Mouse (Mus musculus) MEL-GATA-1-ER (cell line): ENCODE data around the gene Polr3gl.

ENCODE experiments used
- DNase-seq: peaks from one replicate; pipeline ENCODE4 v3.0.0-alpha.2; 2012; ENCODE audit warnings: low read depth; ENCODE audit errors: extremely low read depth

Gene Polr3gl

DNA sequence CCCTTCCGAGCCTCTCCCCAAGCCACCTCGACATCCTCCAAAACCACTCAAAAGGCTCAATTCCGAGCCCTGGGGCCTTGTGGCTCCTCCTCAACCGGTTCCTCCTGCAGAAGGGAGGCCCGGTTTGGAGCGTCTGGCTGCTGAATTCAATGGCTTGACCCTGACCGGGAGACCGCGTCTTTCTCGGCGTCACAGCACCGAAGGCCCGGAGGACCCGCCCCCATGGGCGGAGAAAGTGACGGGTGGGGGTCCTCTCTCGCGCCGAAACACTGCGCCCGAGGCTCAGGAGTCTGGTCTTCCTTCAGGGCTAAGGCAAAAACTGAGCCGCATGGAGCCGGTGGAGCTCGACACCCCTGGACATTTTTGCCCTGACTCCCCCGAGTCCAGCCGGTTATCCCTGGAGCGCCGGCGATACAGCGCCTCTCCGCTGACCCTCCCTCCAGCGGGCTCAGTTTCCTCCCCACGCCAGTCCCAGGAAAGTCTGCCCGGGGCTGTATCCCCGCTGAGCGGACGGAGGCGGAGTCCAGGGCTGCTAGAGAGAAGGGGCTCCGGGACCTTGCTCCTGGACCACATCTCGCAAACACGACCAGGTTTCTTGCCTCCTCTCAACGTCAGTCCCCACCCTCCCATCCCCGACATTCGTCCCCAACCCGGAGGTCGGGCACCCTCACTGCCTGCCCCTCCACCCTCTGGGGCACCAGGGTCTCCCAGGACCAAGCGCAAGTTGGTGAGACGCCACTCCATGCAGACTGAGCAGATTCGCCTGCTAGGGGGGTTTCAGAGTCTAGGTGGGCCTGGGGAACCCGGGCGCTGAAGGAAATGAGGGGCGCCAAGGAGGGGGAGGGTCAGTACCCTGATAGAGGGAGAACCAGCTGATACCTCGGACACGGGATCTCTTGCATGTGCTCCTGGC, 4.4 kb upstream of the Polr3gl start:
- no peak for DNase-seq

DNA sequence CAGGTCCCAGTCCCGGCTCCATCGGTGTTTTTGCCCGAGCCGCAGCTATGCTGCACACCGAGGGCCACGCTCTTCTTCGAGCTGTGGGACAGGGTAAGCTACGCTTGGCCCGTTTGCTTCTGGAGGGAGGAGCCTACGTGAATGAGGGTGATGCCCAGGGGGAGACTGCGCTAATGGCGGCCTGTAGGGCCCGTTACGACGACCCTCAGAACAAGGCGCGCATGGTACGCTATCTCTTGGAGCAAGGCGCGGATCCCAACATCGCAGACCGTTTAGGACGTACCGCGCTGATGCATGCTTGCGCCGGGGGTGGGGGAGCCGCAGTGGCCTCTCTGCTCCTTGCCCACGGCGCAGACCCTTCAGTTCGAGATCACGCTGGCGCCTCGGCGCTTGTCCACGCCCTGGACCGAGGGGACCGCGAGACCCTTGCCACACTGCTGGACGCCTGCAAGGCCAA, 3.5 kb upstream of the Polr3gl start:
- peak; percentile 59 for DNase-seq

DNA sequence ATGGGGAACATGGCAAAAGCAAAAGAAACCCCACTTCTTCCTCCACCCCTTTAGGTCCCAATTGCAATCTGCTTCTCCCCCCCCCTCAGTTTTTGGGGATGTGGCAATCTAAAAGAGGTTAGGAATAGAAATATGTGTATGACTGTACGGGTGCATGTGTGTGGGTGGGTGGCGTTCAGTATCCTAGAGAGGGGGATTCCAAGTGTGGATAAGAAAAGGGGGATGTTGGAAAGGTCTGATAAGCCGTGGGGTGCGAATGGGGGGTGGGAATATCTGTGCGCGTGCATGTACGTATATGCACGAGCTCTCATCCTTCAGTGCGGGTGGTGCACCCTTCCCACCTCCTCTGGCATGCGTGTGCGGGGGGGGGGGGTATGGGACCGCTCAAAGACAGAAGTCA, 2.9 kb upstream of the Polr3gl start:
- no peak for DNase-seq

DNA sequence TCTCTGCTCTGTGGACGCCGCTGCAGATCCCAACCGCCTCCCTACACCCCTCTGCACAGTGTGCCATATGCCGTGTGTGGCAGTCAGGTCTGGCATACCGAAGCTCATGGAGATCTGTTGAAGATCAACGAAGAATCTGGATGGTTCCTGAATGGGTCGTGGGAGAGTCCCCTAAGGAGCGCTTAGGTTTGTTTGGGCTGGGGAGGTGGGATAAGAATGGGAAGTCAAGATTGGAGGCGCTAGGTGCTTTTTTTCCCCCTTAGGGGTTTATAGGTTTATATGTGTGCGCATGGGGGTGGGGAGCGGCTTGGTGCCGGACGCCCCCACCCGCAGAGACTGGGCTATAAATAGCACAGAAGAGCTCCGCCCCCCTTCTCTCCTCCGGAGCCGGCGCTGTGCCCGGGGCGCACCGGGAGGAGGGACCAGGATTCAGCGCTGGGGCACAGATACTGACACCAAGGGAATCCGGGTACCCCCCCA, 2.3 kb upstream of the Polr3gl start, which contains the start of gene Ankrd34a:
TSS of gene Ankrd34a (plus strand) at position 409 of the 480 bp plus-strand sequence.
- DNase-seq = no peak

DNA sequence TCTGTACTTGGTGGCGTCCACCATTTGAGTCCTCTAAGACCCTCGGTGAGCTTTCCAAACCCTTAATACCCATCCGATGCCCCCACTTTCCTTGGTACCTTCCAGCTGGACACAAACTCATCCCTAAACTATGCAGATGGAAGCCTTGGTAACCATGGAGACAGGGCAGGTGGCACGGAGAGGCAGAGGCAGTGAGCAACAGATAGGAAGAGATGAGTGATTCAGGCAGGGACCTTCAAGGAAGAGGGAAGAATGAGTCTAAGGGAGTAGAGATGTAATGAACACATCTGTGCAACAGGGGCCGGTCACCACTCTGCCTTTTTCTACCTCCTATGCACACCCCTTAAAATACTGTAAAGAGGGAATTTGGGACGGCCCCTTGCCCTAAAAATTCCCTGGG, 1.7 kb upstream of the Polr3gl start:
- DNase-seq = no peak

DNA sequence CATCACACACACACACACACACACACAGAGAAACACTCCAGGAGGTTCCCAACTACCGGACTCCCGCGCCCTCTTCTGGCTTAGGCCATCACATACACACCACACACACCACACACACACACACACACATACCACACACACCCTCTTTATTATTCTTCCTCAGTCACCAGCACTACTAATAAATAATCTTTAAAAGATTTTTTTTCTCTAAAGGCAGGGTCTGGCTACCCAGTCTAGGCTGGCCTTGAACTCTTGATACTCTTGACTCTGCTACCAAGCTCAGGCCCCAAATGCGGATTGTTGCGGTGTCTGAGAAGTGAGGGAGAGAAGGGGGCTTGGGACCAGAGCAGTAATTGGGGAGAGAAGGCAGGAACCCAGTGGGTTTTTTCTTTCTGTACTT, 870 bp upstream of the Polr3gl start:
- no peak for DNase-seq

DNA sequence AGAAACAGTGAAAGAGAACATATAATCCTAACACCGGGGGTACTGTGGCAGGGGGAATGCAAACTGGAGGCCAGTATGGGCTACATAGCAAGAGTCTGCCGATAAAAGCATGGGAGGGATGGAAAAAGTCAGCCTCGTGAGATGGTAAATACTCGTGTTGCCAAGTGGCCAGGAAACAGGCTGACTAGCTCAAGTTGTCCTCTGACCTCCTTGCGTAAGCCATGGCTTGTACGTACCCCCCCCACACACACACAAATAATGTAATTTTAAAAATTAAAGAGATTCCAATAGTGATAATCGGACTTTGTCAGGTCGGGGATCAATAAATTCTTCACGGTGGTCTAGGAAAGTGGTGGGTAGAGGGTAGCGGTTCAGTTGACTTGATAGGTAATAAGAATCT, 607 bp downstream of the Polr3gl start:
- DNase-seq = peak; percentile 67

DNA sequence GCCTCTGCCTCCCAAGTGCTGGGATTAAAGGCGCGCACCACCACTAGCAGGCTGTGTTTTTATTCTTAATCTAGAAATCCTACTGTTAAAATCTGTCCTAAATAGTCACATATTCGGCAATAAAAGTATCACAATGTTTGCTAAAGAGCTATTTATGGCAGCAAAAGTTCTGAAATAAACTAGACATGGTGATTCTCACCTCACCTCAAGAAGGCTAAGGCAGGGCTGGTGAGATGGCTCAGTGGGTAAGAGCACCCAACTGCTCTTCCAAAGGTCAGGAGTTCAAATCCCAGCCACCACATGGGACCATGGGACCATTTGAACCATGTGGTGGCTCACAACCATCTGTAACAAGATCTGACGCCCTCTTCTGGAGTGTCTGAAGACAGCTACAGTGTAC, 3.3 kb downstream of the Polr3gl start:
- DNase-seq = no peak

DNA sequence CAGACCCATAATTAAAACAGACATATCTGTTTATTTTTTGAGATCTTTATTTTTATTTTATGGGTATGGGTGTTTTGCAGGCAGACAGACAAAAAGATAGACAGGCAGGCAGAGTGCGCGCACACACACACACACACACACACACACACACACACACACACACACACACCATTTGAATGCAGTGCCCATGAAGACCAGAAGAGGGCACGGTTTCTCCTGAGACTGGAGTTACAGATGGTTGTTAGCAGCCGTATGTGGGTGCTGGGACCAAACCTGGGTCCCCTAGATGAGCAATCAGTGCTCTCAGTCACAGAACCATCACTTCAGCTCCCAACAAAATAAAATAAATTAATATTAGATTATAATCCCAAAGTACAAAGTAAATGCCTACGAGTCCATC, 10.6 kb downstream of the Polr3gl start:
- DNase-seq = no peak

DNA sequence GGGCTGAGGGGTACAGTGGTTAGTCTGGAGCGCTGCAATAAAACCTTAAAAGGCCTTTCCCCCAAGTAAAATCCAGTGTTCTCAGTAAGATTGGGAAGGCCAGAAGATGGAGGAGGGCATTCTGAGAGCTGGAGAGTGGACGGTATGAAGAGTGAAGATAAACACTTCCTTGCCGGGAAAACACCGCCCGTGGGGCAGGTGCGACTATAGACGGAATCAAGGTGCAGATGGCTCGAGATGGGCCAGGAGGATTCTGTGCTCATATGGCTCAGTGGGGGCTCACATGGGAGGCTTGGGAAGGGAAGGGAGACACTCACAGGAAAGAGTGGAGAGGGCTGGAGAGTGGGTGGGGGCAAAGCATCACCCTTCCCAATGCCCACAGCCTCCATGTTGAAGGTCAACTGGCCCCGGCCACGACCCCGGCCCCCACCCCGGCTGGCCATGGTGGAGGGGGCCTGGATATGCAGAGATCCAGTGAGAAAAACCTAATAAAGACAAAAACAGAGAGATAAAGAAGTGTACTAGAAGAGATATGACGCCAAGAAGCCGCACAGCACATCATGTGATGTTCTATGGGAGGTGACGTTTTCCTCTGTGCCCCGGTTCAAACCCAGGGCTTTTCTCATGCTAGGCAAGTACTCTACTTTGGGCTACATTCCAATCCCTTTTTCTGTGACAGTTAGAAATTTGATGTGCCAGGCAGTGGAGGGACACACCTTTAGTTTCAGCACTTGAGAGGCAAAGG, 12.0 kb downstream of the Polr3gl start:
- DNase-seq = no peak

DNA sequence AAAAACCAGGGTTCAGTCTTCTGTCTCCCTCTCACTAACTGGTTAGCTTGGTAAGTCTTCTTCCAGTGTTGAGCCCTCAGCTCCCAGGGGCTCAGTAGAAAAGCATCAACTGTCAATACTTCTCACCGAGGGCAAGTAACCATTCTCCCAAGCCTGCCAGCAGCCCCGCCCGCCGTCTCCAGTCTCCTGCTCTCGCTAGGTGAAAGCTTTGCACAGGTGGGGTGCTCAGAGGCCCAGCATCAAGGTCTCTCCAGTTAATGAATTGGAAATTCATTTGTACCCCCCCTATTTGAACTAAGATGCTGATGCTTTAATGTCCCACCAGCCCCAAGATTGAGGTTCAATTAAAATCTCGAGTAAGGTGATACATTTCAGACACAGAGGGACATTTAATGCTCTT, 12.8 kb downstream of the Polr3gl start:
- no peak for DNase-seq

DNA sequence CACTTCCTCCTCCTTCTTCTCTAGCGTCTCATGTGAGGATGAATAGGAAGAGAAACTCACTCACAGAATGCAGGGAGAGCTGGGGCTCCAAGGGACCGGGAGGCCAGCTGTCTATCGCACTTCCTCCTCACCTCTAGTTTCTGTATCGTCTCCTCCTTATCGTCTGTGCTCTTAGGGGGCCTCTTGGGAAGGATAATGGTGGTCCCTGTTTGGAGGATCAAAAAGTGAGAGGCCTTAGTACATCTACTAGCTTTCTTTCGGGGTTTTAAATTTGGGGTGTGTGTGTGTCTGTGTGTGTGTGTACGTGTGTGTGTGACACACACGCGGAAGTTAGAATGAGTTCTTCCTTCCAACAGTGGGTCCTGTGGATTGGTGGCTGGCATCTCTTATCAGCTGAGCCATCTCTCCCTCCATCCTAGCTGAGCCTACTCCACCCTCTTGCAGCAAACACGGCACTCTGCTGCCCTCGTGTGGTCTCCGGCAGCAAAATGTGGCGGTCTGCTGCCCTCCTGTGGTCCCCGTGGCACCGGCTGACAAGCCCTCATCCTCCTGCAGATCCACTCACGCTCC, 14.0 kb downstream of the Polr3gl start:
- DNase-seq = peak; percentile 99

DNA sequence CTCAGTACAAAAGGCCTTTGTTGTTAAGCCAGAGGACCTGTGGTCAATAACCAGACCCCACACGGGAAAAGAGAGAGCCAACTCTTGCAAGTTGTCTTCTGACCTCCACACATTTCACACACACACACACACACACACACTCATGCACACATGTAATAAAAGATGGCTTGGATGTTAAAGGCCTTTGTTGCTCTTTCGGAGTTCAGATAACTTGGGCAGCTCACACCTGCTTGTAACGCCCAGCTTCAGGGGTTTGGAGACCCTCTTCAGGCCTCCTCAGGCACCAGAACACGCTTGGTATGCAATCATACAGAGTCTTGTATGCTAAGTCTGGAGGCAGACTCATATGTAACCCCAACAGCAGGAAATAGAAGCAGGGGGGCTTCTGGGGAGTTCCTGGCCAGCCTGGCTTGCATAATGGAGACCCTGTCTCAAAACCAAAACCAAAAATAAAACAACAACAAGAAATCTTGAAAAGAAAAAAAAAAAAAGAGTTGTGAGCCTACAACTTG, 14.7 kb downstream of the Polr3gl start:
- DNase-seq = no peak

DNA sequence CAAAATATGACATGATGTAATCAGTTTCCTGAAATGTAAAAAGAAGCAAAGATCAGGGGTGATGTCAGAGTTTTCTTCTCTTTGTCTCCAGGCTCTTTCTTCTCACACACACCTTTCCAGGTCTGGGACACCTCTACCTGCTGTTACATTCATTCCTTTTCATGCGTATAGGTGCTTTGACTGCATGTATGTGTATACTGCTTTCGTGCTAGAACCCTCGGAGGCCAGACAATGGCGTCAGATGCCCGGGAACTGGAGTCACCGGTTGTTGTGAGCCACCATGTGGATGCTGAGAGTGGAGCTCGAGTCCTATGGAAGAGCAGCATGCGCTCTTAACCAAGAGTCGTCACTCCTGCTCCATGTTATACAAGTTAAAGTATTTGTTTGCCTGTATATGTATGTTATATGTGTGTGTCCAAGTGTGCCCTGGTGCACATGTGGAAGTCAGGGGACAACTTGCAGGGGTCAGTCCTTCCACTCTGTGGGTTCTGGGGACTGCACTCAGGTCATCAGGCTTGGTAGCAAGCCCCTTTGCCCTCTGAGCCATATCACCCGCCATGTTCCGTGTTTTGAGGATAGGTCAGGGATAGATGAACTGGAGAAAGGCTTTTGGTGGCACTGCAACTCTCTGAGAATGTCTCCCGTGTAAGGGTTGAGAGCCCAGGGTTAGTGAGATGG, 15.3 kb downstream of the Polr3gl start:
- DNase-seq = no peak

DNA sequence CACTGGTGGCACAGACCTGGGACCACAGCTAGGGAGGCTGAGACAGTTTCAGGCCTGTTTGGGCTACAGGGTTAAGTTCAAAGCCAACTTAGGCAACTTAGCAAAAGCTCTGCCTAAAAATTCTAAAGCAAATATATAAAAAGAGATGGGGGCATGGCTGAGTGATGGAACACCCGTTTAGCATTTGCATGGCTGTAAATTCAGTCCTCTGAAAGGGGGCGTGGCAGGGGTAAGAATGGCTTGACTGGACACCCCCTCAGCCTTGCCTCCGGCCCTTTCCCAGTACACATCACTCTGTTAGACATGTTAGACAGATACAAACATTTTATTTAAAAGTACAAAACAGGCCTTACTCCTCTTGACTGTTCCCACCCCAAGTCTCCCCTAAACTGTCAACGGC, 16.4 kb downstream of the Polr3gl start:
- no peak for DNase-seq

DNA sequence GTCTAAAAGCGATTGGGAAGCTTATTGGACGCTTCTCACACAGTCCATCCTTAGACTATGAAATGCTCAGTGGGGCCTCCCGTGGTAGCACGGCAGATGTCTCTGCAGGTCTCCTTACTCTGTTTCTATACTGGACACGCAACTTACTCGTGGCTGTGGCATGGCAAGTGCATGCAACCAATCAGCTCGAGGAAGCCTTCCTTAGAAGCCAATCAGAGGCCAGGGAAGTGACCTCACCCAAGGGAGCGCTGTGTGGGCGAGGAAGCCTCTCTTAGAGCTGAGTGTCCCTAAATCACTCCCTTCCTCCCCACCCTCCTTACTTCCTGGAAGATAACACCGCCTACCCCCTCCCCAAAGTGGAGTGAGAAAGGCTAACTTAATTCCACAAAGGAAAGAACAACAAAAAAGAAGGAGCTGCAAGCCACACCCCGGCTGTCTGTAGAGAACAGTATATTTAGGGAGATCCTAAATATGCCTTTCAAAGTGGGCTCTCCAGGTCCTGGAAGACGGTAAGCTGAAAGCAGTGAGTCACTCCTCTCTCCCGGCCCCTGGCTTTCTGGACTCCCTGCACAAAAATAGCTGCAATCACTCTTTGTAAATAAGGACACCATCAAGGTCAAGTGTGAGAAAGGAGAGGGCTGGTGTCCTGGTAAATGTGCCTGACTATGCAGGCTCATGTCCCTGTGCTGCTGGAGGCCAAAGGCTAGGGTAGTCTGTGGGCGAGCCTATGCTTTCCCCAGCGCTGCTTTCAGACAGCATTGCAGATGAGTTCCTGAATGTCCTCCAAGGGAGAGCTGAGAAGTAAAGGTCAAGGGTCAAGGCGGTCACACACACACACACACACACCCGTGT, 17.1 kb downstream of the Polr3gl start, which contains the start of gene Gm16253:
TSS of gene Gm16253 (plus strand) at position 295 of the 852 bp plus-strand sequence.
- peak; percentile 100 for DNase-seq

DNA sequence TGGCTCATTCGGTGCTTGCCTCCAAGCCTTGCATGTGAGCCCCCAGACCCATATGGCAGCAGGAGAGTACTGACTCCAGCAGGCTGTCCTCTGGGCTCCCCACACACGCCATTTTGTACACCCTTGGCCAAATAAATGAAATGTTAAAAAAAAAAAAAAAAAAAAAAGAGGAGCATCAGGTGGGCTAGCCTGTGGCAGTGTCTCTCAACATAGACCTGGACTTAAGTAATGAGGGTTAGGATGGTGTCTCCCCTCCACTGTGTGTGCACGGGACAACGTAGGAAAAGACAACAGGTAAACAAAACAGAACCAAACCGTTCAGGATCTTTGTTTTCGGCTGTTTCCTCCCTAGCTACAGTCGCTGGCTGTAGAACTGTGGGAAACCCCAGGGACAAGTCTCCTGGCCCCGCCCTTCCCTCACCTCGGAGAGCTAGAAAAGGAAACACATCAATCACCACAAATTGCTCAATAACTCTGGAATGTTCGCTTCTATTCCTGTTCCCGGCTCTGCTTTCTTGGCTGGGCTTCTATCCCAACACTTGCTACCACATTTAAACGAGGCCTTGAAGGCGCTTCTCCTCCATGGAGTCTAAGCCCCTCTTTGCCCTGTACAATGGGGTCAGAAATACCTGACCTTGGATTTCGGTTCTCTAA, 17.8 kb downstream of the Polr3gl start:
- no peak for DNase-seq

DNA sequence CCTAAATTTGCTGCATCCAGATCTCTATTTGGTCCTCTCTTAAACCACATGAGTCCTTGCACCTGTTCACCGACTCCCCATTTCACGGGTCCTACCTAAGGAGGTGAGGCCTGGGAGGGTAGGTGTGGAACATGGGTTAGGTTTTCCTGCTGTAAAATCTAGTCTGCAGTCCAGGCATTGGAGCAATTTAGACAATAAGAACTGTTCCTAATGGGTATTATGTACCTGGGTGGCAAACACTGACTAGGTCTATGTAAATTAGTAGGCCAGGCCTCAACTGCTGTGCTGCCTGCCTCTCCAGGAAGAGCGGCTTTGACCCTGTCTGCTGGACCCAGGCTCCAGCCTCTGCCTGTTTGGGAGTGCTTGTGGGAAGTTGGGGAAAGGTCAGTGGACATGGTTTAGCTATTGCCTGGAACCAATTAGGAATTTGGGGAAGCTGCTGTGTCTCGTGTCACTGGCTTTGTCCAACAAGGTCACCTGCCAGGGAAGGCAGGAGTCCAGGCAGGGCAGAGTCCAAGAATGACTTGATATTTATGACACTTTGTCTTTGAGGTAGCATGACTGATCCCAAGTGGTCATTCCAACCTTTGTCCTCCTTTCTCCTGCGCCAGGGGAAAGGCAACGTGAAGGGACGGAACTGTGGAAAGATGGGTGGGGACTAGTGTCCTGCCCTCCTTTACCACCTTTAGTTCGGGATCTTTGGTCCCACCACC, 18.6 kb downstream of the Polr3gl start:
- no peak for DNase-seq
